Mouse (Mus musculus): ENCODE measurements around the gene Kptn.

The Kptn gene

GRCm38 (mm10) chr7:16161302-16161701, 41.6 kb downstream of the Kptn start:
- DNase-seq (ENCODE audit: low spot score): no peak

- no peak for DNase-seq (ENCODE audit: low spot score)
Measured at GRCm38 (mm10) chr7:16162036-16162435, 42.3 kb downstream of the Kptn start.

GRCm38 (mm10) chr7:16172141-16172581, 52.5 kb downstream of the Kptn start:
- DNase-seq (ENCODE audit: low spot score): no peak

- DNase-seq (ENCODE audit: low spot score): no peak
Measured at GRCm38 (mm10) chr7:16172586-16173140, 53.0 kb downstream of the Kptn start.

- no peak for DNase-seq (ENCODE audit: low spot score)
Measured at GRCm38 (mm10) chr7:16173146-16173545, 53.5 kb downstream of the Kptn start.

GRCm38 (mm10) chr7:16174597-16175541, 55.2 kb downstream of the Kptn start, which contains the start of gene Meis3:
TSS of gene Meis3 (plus strand) at chr7:16175090.
- DNase-seq (ENCODE audit: low spot score): no peak

- no peak for DNase-seq (ENCODE audit: low spot score)
Measured at GRCm38 (mm10) chr7:16175542-16175931, 55.8 kb downstream of the Kptn start.

Measured in testis, postnatal 14 days (tissue).